Mouse (Mus musculus) embryonic stem cell, embryonic (primary cell): ENCODE data around the gene Zfp715.
"Not testable (repeated sequence)": the region's sequence is repeated elsewhere in the genome, so short reads cannot be mapped to it uniquely, and the experiment has no call there.

Source experiments
- CTCF ChIA-PET, 4 experiments: fragments of 300-600 bp in 2 of 4; fragments of 350-600 bp in 2 of 4; sonication (Branson Sonifier 250); formaldehyde crosslinking; loops; one replicate each; lab custom pipeline; 2022; ENCODE audit warnings: inconsistent platforms in 2 of 4; lab: Charles Lee
- POLR2A ChIA-PET, 4 experiments: fragments of 300-600 bp in 2 of 4; fragments of 350-600 bp in 2 of 4; sonication (Branson Sonifier 250); formaldehyde crosslinking; loops; one replicate each; lab custom pipeline; 2022; ENCODE audit warnings: antibody characterized with exemption in 4 of 4, inconsistent platforms in 1 of 4; lab: Charles Lee

The Zfp715 gene

GRCm38 (mm10) chr7:43328101-43328500, 15.0 kb upstream of the Zfp715 start:
- POLR2A ChIA-PET: interaction anchor here in 3 of 4 experiments (0.6 to 3.6 kb wide), 16 partner anchors 10 to 138 kb away, joined by 3 to 37 read pairs (median 5); partner anchors contain the start of gene Zfp715 (in 2 of the 3)
- CTCF ChIA-PET: interaction anchor here in 1 of 4 experiments (0.5 to 1.0 kb wide), 3 partner anchors 12 to 51 kb away, joined by 3 read pairs; no protein-coding TSS in a partner anchor

GRCm38 (mm10) chr7:43326223-43326780, 13.2 kb upstream of the Zfp715 start:
- POLR2A ChIA-PET: interaction anchor here in 3 of 4 experiments (0.6 to 3.6 kb wide), 21 partner anchors 9 to 1159 kb away, joined by 3 to 37 read pairs (median 5); partner anchors contain the start of gene Zfp715 (in 2 of the 3)
- CTCF ChIA-PET: interaction anchor here (0.5 to 1.5 kb wide), 7 partner anchors 13 to 354 kb away, joined by 3 to 5 read pairs (median 4); partner anchors contain the start of gene Zfp715 (in 1 of the 4)

- POLR2A ChIA-PET: interaction anchor here in 3 of 4 experiments (0.6 to 3.1 kb wide), 22 partner anchors 12 to 359 kb away, joined by 3 to 37 read pairs (median 4); partner anchors contain the start of gene Ctu1 (in 1 of the 3)
- CTCF ChIA-PET: interaction anchor here in 3 of 4 experiments (0.9 to 2.1 kb wide), 7 partner anchors 14 to 153 kb away, joined by 3 to 12 read pairs (median 4); no protein-coding TSS in a partner anchor
Observed at GRCm38 (mm10) chr7:43312386-43313012, 595 bp downstream of the Zfp715 start.

GRCm38 (mm10) chr7:43311632-43312031, 1.5 kb downstream of the Zfp715 start:
- ChIA-PET CTCF (no interaction called here), POLR2A (interaction anchor here in 2 of 4 experiments (0.6 to 3.1 kb wide), 8 partner anchors 15 to 236 kb away, joined by 3 to 37 read pairs (median 3); no protein-coding TSS in a partner anchor)

- ChIA-PET POLR2A (interaction anchor here in 3 of 4 experiments (0.7 to 1.3 kb wide), 6 partner anchors 17 to 275 kb away, joined by 3 to 4 read pairs (median 3); no protein-coding TSS in a partner anchor), CTCF (interaction anchor here in 3 of 4 experiments (0.6 to 0.8 kb wide), 3 partner anchors 25 to 1516 kb away, joined by 3 to 5 read pairs (median 4); no protein-coding TSS in a partner anchor)
Observed at GRCm38 (mm10) chr7:43309069-43309468, 4.0 kb downstream of the Zfp715 start.

- CTCF ChIA-PET: interaction anchor here in 1 of 4 experiments (1.1 to 1.2 kb wide), 2 partner anchors 15 to 161 kb away, joined by 3 to 4 read pairs; no protein-coding TSS in a partner anchor
Observed at GRCm38 (mm10) chr7:43305235-43305634, 7.9 kb downstream of the Zfp715 start.

GRCm38 (mm10) chr7:43291524-43291923, 21.6 kb downstream of the Zfp715 start:
- ChIA-PET CTCF (no interaction called here), POLR2A (no interaction called here)

More at GRCm38 (mm10) chr7:43305235-43305634, 7.9 kb downstream of the Zfp715 start:
- POLR2A ChIA-PET: interaction anchor here in 1 of 4 experiments (1.0 to 1.9 kb wide), 2 partner anchors 38 to 52 kb away, joined by 3 to 4 read pairs; no protein-coding TSS in a partner anchor

GRCm38 (mm10) chr7:43282859-43283595, 30.1 kb downstream of the Zfp715 start:
- POLR2A ChIA-PET: interaction anchor here (0.6 to 1.8 kb wide), 7 partner anchors 15 to 182 kb away, joined by 3 to 6 read pairs (median 4); partner anchors contain the start of gene Zfp715 (in 1 of the 4)
- CTCF ChIA-PET: interaction anchor here in 3 of 4 experiments (0.5 to 1.4 kb wide), 6 partner anchors 26 to 503 kb away, joined by 3 to 5 read pairs (median 3); no protein-coding TSS in a partner anchor

GRCm38 (mm10) chr7:43282459-43282858, 30.6 kb downstream of the Zfp715 start:
- POLR2A ChIA-PET: interaction anchor here in 2 of 4 experiments (0.6 to 1.5 kb wide), 4 partner anchors 15 to 172 kb away, joined by 3 to 6 read pairs (median 4); no protein-coding TSS in a partner anchor

GRCm38 (mm10) chr7:43277401-43277800, 35.7 kb downstream of the Zfp715 start:
- POLR2A ChIA-PET: interaction anchor here in 3 of 4 experiments (0.7 to 2.8 kb wide), 4 partner anchors 9 to 1426 kb away, joined by 5 to 16 read pairs (median 9); no protein-coding TSS in a partner anchor
- CTCF ChIA-PET: interaction anchor here in 1 of 4 experiments (0.6 kb wide), 1 partner anchor 577 kb away, joined by 3 read pairs; no protein-coding TSS in a partner anchor

More at GRCm38 (mm10) chr7:43282459-43282858, 30.6 kb downstream of the Zfp715 start:
- CTCF ChIA-PET: interaction anchor here in 3 of 4 experiments (0.5 to 0.9 kb wide), 5 partner anchors 47 to 504 kb away, joined by 3 read pairs; no protein-coding TSS in a partner anchor

- CTCF ChIA-PET: interaction anchor here in 3 of 4 experiments (0.6 to 1.2 kb wide), 5 partner anchors 10 to 587 kb away, joined by 3 to 10 read pairs (median 5); no protein-coding TSS in a partner anchor
- POLR2A ChIA-PET: interaction anchor here in 3 of 4 experiments (0.5 to 2.8 kb wide), 6 partner anchors 8 to 189 kb away, joined by 3 to 16 read pairs (median 4); no protein-coding TSS in a partner anchor
Observed at GRCm38 (mm10) chr7:43276178-43276577, 36.9 kb downstream of the Zfp715 start.

GRCm38 (mm10) chr7:43273476-43273875, 39.6 kb downstream of the Zfp715 start:
- ChIA-PET CTCF (no interaction called here), POLR2A (interaction anchor here in 1 of 4 experiments (0.6 to 1.5 kb wide), 5 partner anchors 15 to 193 kb away, joined by 3 to 4 read pairs (median 4); no protein-coding TSS in a partner anchor)

GRCm38 (mm10) chr7:43267359-43267758, 45.7 kb downstream of the Zfp715 start:
- CTCF ChIA-PET: not testable (repeated sequence)
- POLR2A ChIA-PET: interaction anchor here (0.5 to 4.2 kb wide), 49 partner anchors 9 to 1037 kb away, joined by 3 to 30 read pairs (median 4); partner anchors contain the start of gene Zfp715 (in 2 of the 4)

- ChIA-PET POLR2A (interaction anchor here (0.5 to 4.7 kb wide), 13 partner anchors 9 to 1103 kb away, joined by 3 to 30 read pairs (median 4); partner anchors contain the start of gene Zfp715 (in 1 of the 4)), CTCF (no interaction called here)
Observed at GRCm38 (mm10) chr7:43253540-43253939, 59.6 kb downstream of the Zfp715 start.

- POLR2A ChIA-PET: interaction anchor here in 2 of 4 experiments (0.6 to 4.7 kb wide), 3 partner anchors 17 to 76 kb away, joined by 4 to 30 read pairs (median 5); no protein-coding TSS in a partner anchor
- CTCF ChIA-PET: not testable (repeated sequence)
Observed at GRCm38 (mm10) chr7:43250718-43251117, 62.4 kb downstream of the Zfp715 start.
